In genomic region chr6:84916291-84916690, GRCm38 (mm10) we compare ENCODE assay signal across 8 mouse cellular contexts.
DNase-seq lines count a peak whose midpoint lies in the region; ATAC-seq and TF ChIP-seq lines count a peak whose summit lies in the region.

No protein-coding gene starts in this region.

- H3K9ac ChIP-seq in forebrain, postnatal 0 days: no peak overlapping the region
- no peak overlapping the region for H3K9ac ChIP-seq in forebrain, embryonic 16.5 days (replicated peaks; ENCODE audit: low read depth, low read length)
- H3K9ac ChIP-seq in midbrain, postnatal 0 days (replicated peaks; ENCODE audit: low read length, poor library complexity, severe bottlenecking): no peak overlapping the region

- H3K36me3 ChIP-seq in forebrain, postnatal 0 days (ENCODE audit: insufficient read depth): no peaks in the 10 kb centered on the region
- H3K36me3 ChIP-seq in forebrain, embryonic 16.5 days (ENCODE audit: control insufficient read depth, insufficient read depth): no peaks in the 10 kb centered on the region
- H3K36me3 ChIP-seq in midbrain, postnatal 0 days (ENCODE audit: insufficient read depth, low read length): no peaks in the 10 kb centered on the region

- no peaks in the 10 kb centered on the region for H3K9me3 ChIP-seq in forebrain, postnatal 0 days (ENCODE audit: low read length)
- no peaks in the 10 kb centered on the region for H3K9me3 ChIP-seq in forebrain, embryonic 16.5 days (ENCODE audit: control insufficient read depth, low read length)
- H3K9me3 ChIP-seq in midbrain, postnatal 0 days (ENCODE audit: low read length): no peaks in the 10 kb centered on the region

- intact Hi-C loops in heart, postnatal 14 days (cut with DNase I): loop anchor here (5.0 kb wide), 1 partner anchor 196 kb away; no protein-coding TSS in a partner anchor

- no peak overlapping the region for H3K4me3 ChIP-seq in forebrain, postnatal 0 days (ENCODE audit: low read depth, low read length)
- no peak overlapping the region for H3K4me3 ChIP-seq in forebrain, embryonic 16.5 days (replicated peaks; ENCODE audit: low read length)
- no peak overlapping the region for H3K4me3 ChIP-seq in midbrain, postnatal 0 days (ENCODE audit: low read depth, low read length)

- TF ChIP-seq CTCF in forebrain, postnatal 0 days (IDR thresholded peaks at IDR 0.05; ENCODE audit: low read depth): peak; percentile 54
- TF ChIP-seq CTCF in midbrain, postnatal 0 days (IDR thresholded peaks at IDR 0.05): peak; percentile 61

- no peaks in the 10 kb centered on the region for H3K4me1 ChIP-seq in forebrain, postnatal 0 days (ENCODE audit: insufficient read depth)
- no peaks in the 10 kb centered on the region for H3K4me1 ChIP-seq in forebrain, embryonic 16.5 days (replicated peaks; ENCODE audit: control insufficient read depth, insufficient read depth, low read length)
- H3K4me1 ChIP-seq in midbrain, postnatal 0 days (ENCODE audit: insufficient read depth, low read length): no peaks in the 10 kb centered on the region

- no peak overlapping the region for H3K27ac ChIP-seq in forebrain, postnatal 0 days (ENCODE audit: low read depth, low read length)
- no peak overlapping the region for H3K27ac ChIP-seq in forebrain, embryonic 16.5 days (ENCODE audit: low read length)
- H3K27ac ChIP-seq in midbrain, postnatal 0 days (ENCODE audit: low read depth, low read length): no peak overlapping the region

- no peak for ATAC-seq in forebrain, postnatal 0 days
- ATAC-seq in forebrain, embryonic 16.5 days: no peak; the same call in 1 of the 2 replicates
- no peak for ATAC-seq in midbrain, postnatal 0 days (ENCODE audit: low FRiP score)

- H3K27me3 ChIP-seq in forebrain, postnatal 0 days (ENCODE audit: insufficient read depth, low read length): no peaks in the 10 kb centered on the region
- H3K27me3 ChIP-seq in forebrain, embryonic 16.5 days (replicated peaks; ENCODE audit: control insufficient read depth, insufficient read depth, low read length): no peaks in the 10 kb centered on the region
- no peaks in the 10 kb centered on the region for H3K27me3 ChIP-seq in midbrain, postnatal 0 days (ENCODE audit: insufficient read depth, low read length)

- DNase-seq in forebrain, postnatal 0 days: peak; percentile 10
- DNase-seq in right cerebral cortex, postnatal 14 days: peak; percentile 13
- no peak for DNase-seq in right cerebral cortex, postnatal 25 days
- peak; percentile 50 for DNase-seq in brain, adult 2 months (ENCODE audit: low read depth, low spot score)
- peak; percentile 40 to 68 for DNase-seq in heart, postnatal 14 days
- DNase-seq in midbrain, postnatal 0 days (ENCODE audit: low spot score): no peak
- DNase-seq in right cerebral cortex, adult 18-20 months: no peak

- H3K4me2 ChIP-seq in forebrain, postnatal 0 days (ENCODE audit: low read depth): no peak overlapping the region
- H3K4me2 ChIP-seq in forebrain, embryonic 16.5 days (ENCODE audit: low read length): no peak overlapping the region
- no peak overlapping the region for H3K4me2 ChIP-seq in midbrain, postnatal 0 days (ENCODE audit: low read depth, low read length, poor library complexity, severe bottlenecking)

- 24% methylated on average over 2 of the region's 2 CpGs for WGBS in forebrain, postnatal 0 days
- WGBS in forebrain, embryonic 16.5 days: 27% methylated on average over 2 of the region's 2 CpGs
- 29% methylated on average over 2 of the region's 2 CpGs for WGBS in midbrain, postnatal 0 days

Comparison
In these comparisons a context has a peak if more than half of its experiments do, and no peak if none do; other contexts are left out.
1. DNase-seq: peak in forebrain, postnatal 0 days (single experiment), right cerebral cortex, postnatal 14 days (single experiment), brain, adult 2 months (single experiment) and heart, postnatal 14 days (2 of 2); none in right cerebral cortex, postnatal 25 days (single experiment), midbrain, postnatal 0 days (single experiment) and right cerebral cortex, adult 18-20 months (single experiment).